Mouse (Mus musculus) heart, embryonic 14.5 days (tissue): ENCODE measurements around the gene Zfx. TPM values are rescaled to one million over a fixed set of nuclear protein-coding genes. Genes with fewer than 3 reads are reported as not detected.

ENCODE experiments used
- ATAC-seq: fragments of 200-750 bp; cut with Nextera tagmentation; 2 replicates; pipeline ENCODE4 v1.8.0; 2017; ENCODE audit warnings: low read depth, moderate TSS enrichment; ENCODE audit not compliant: insufficient number of reproducible peaks, insufficient read depth, low FRiP score
- H3K27ac ChIP-seq, 2 experiments: fragments of 200-500 bp in 1 of 2; fragments of 300-500 bp in 1 of 2; sonication (generic) in 1 of 2; replicated peaks in 1 of 2; 2 replicates each; pipeline ENCODE4 v1.5.1; 2012 to 2014; ENCODE audit warnings: low read depth in 2 of 2, low read length in 2 of 2, control low read depth in 1 of 2, mild to moderate bottlenecking in 1 of 2, mixed read lengths in 1 of 2; ENCODE audit not compliant: control insufficient read depth in 1 of 2, insufficient read depth in 1 of 2
- H3K27me3 ChIP-seq: fragments of 300-500 bp; sonication (generic); 2 replicates; pipeline ENCODE4 v1.6.1; 2014; ENCODE audit warnings: mild to moderate bottlenecking, low read length, control low read depth; ENCODE audit not compliant: control insufficient read depth, insufficient read depth
- H3K36me3 ChIP-seq: fragments of 300-500 bp; sonication (generic); 2 replicates; pipeline ENCODE4 v1.6.1; 2014; ENCODE audit warnings: mild to moderate bottlenecking, control low read depth, low read length, mixed read lengths; ENCODE audit not compliant: control insufficient read depth, insufficient read depth
- H3K4me1 ChIP-seq, 2 experiments: fragments of 200-500 bp in 1 of 2; fragments of 300-500 bp in 1 of 2; sonication (generic) in 1 of 2; 2 replicates each; pipeline ENCODE4 v1.6.1; 2012 to 2014; ENCODE audit warnings: low read length in 2 of 2, control low read depth in 1 of 2, mixed read lengths in 1 of 2; ENCODE audit not compliant: control insufficient read depth in 2 of 2, insufficient read depth in 2 of 2
- H3K4me2 ChIP-seq: fragments of 300-500 bp; sonication (generic); 2 replicates; pipeline ENCODE4 v1.6.1; 2014; ENCODE audit warnings: mild to moderate bottlenecking, low read length
- H3K4me3 ChIP-seq, 2 experiments: fragments of 200-500 bp in 1 of 2; fragments of 300-500 bp in 1 of 2; sonication (generic) in 1 of 2; 2 replicates each; pipeline ENCODE4 v1.5.1; 2012 to 2014; ENCODE audit warnings: low read length in 2 of 2, mild to moderate bottlenecking in 2 of 2, control low read depth in 1 of 2, low read depth in 1 of 2, moderate library complexity in 1 of 2; ENCODE audit not compliant: control insufficient read depth in 1 of 2, insufficient read depth in 1 of 2
- H3K9ac ChIP-seq: fragments of 300-500 bp; sonication (generic); 2 replicates; pipeline ENCODE4 v1.6.1; 2014; ENCODE audit warnings: mild to moderate bottlenecking, low read length
- H3K9me3 ChIP-seq: fragments of 300-500 bp; sonication (generic); 2 replicates; pipeline ENCODE4 v1.6.1; 2016; ENCODE audit warnings: low read length, control low read depth; ENCODE audit not compliant: control insufficient read depth
- WGBS: fragments of 180-500 bp; shearing (Covaris S2); extraction: QIAGEN DNeasy Blood & Tissue Kit; methylation state at CpG from one replicate; pipeline ENCODE4 v1.1.7; 2014; 5-methylcytosine and 5-hydroxymethylcytosine counted together
- polyA plus RNA-seq: library from polyadenylated mRNA; unstranded; fragments of >200 nt; fragmentation: Nextera tagmentation; extraction: Ambion mirVana; gene quantifications from 2 replicates; pipeline ENCODE4 v1.2.1, GENCODE M21; 2014

Gene Zfx
- polyA plus RNA-seq, 1 experiment from 2014 or later = 28.2 TPM

- ATAC-seq = no peak
- H3K9me3 ChIP-seq = no peaks in the 10 kb centered on the region
- H3K4me2 ChIP-seq = no peak overlapping the region
- no peak overlapping the region for H3K9ac ChIP-seq
- H3K27ac ChIP-seq = no peak overlapping the region
- no peaks in the 10 kb centered on the region; a peak in 1 of 4 replicates for H3K4me1 ChIP-seq
- H3K36me3 ChIP-seq = no peaks in the 10 kb centered on the region
- H3K27me3 ChIP-seq = peaks cover 76% of the 10 kb centered on the region
- no peak overlapping the region for H3K4me3 ChIP-seq
- whole genome bisulfite sequencing = 68% methylated on average over 4 of the region's 4 CpGs
Observed at GRCm38 (mm10) chrX:94135084-94135483, 11.6 kb upstream of the Zfx start.

GRCm38 (mm10) chrX:94133551-94133950 lies 10.0 kb upstream of the Zfx start:
- no peak overlapping the region for H3K27ac ChIP-seq
- no peaks in the 10 kb centered on the region for H3K9me3 ChIP-seq
- H3K4me3 ChIP-seq = no peak overlapping the region
- H3K4me1 ChIP-seq = no peaks in the 10 kb centered on the region; a peak in 1 of 4 replicates
- H3K9ac ChIP-seq = no peak overlapping the region
- peaks cover 76% of the 10 kb centered on the region for H3K27me3 ChIP-seq
- no peaks in the 10 kb centered on the region for H3K36me3 ChIP-seq
- ATAC-seq = no peak
- no peak overlapping the region for H3K4me2 ChIP-seq
- 45% methylated on average over 3 of the region's 3 CpGs for WGBS

- no peak overlapping the region for H3K4me3 ChIP-seq
- no peak for ATAC-seq
- H3K27ac ChIP-seq = no peak overlapping the region
- no peak overlapping the region for H3K4me2 ChIP-seq
- no peaks in the 10 kb centered on the region for H3K9me3 ChIP-seq
- no peaks in the 10 kb centered on the region; a peak in 1 of 4 replicates for H3K4me1 ChIP-seq
- WGBS = 33% methylated on average over 3 of the region's 3 CpGs
- peaks cover 79% of the 10 kb centered on the region for H3K27me3 ChIP-seq
- no peak overlapping the region for H3K9ac ChIP-seq
- H3K36me3 ChIP-seq = no peaks in the 10 kb centered on the region
Observed at GRCm38 (mm10) chrX:94132239-94132638, 8.7 kb upstream of the Zfx start.

GRCm38 (mm10) chrX:94129712-94130111 lies 6.2 kb upstream of the Zfx start:
- Histone ChIP-seq H3K27me3 (peaks cover 68% of the 10 kb centered on the region), H3K27ac (no peak overlapping the region), H3K36me3 (no peaks in the 10 kb centered on the region), H3K9ac (no peak overlapping the region), H3K9me3 (no peaks in the 10 kb centered on the region), H3K4me2 (no peak overlapping the region), H3K4me3 (no peak overlapping the region), H3K4me1 (no peaks in the 10 kb centered on the region; a peak in 1 of 4 replicates)
- 71% methylated on average over 4 of the region's 4 CpGs for WGBS
- ATAC-seq = no peak

- H3K4me3 ChIP-seq = no peak overlapping the region
- no peaks in the 10 kb centered on the region for H3K9me3 ChIP-seq
- H3K4me2 ChIP-seq = no peak overlapping the region
- no peak for ATAC-seq
- no peak overlapping the region for H3K9ac ChIP-seq
- no peaks in the 10 kb centered on the region for H3K36me3 ChIP-seq
- no peaks in the 10 kb centered on the region for H3K4me1 ChIP-seq
- H3K27ac ChIP-seq = no peak overlapping the region
- WGBS = 75% methylated on average over 2 of the region's 2 CpGs
- H3K27me3 ChIP-seq = peaks cover 41% of the 10 kb centered on the region
Observed at GRCm38 (mm10) chrX:94125950-94126349, 2.4 kb upstream of the Zfx start.

- Histone ChIP-seq H3K4me3 (peak overlapping the region; percentile 65 to 92), H3K4me2 (peak overlapping the region; percentile 37), H3K27ac (peak overlapping the region; percentile 97), H3K9me3 (no peaks in the 10 kb centered on the region), H3K27me3 (peaks cover 25% of the 10 kb centered on the region), H3K4me1 (0 out of 4 replicates have a peak, but pooled peaks cover 0 to 3% of the 10 kb centered on the region in 2 experiments), H3K36me3 (no peaks in the 10 kb centered on the region), H3K9ac (peak overlapping the region; percentile 93)
- no peak; the same call in 1 of the 2 replicates for ATAC-seq
- 24% methylated on average over 45 of the region's 53 CpGs for WGBS
Observed at GRCm38 (mm10) chrX:94122709-94123058, 818 bp downstream of the Zfx start.

- peak overlapping the region; percentile 97 for H3K27ac ChIP-seq
- peaks cover 19% of the 10 kb centered on the region for H3K27me3 ChIP-seq
- H3K9ac ChIP-seq = peak overlapping the region; percentile 93
- H3K4me2 ChIP-seq = peak overlapping the region; percentile 76
- no peaks in the 10 kb centered on the region for H3K36me3 ChIP-seq
- 17% methylated on average over 53 of the region's 65 CpGs for WGBS
- H3K4me3 ChIP-seq = peak overlapping the region; percentile 65 to 92
- no peaks in the 10 kb centered on the region for H3K9me3 ChIP-seq
- peak; percentile 89 for ATAC-seq
- 0 out of 4 replicates have a peak, but pooled peaks cover 0 to 3% of the 10 kb centered on the region in 2 experiments for H3K4me1 ChIP-seq
Observed at GRCm38 (mm10) chrX:94121866-94122708, 1.4 kb downstream of the Zfx start.
